Mouse (Mus musculus): ENCODE measurements around the gene Zfp638.

DNA sequence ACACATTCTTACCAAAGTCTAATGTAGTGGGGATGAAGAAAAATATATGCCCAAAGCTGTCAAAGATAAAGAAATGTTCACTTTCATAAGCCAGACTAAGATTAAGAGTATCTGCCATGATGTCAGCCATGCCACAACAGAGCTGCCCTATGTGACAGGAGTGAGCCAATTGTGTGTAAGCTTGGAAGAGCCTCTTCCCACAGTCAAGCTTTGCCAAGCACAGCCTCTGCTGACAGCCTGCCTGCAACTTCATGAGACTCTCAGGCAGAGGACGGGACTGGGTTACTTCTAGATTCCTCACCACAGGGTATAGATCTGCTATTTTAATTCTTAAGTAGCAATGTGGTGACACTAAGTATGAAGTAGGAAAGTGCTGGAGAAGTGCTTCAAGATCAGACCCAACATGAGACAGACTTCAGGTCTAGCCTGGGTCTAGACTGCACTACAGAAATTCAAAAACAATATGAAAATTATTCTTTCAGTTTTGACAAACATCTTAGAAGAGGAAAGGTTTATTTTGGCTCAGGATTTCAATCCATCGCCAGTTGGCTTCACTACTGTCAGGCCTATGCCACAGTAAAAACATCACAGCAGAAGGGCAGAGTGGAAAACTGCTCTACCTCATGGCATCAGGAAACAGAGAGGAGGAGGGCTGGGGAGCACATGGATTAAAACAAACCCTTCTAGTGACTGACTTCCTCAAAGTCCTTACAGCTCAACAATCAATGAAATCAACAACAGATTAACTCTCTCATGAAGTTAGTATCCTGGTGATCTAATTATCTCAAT lies 46.0 kb upstream of the Zfp638 start:
- no peak for TF ChIP-seq POLR2A (IDR thresholded peaks at IDR 0.05; ENCODE audit: low read depth, low read length)
- TF ChIP-seq CTCF (conservative IDR thresholded peaks at IDR 0.05; ENCODE audit: insufficient read depth, insufficient read length, low read depth, low read length) = no peak

Data from kidney, adult 2 months (tissue).